Mouse (Mus musculus): ENCODE results near the gene Kcnh6. TPM values are rescaled to one million over a fixed set of nuclear protein-coding genes. Genes with fewer than 3 reads are reported as not detected.

Gene Kcnh6
- polyA plus RNA-seq, 1 experiment, result not detected

- TF ChIP-seq GATA1 (IDR thresholded peaks at IDR 0.05; ENCODE audit: borderline replicate concordance, low read length), result no peak
- no peak for TF ChIP-seq FLI1 (IDR thresholded peaks at IDR 0.05; ENCODE audit: low read length)
- Histone ChIP-seq H3K4me1 (no peaks in the 10 kb centered on the region; the same call in 1 of the 2 replicates), H3K36me3 (replicated peaks; ENCODE audit: low read length) (peaks cover 35% of the 10 kb centered on the region), H3K9me3 (no peaks in the 10 kb centered on the region), H3K4me3 (replicated peaks) (no peak overlapping the region), H3K27me3 (replicated peaks) (peaks cover 7% of the 10 kb centered on the region)
These were observed 68.4 kb downstream of the Kcnh6 start for GRCm38 (mm10) chr11:106076321-106076720.

Other genes starting within 250 kb of the Kcnh6 start
- not detected in 2 replicates for gene Cyb561, start 54.8 kb upstream of the Kcnh6 start, polyA plus RNA-seq (2012; ENCODE audit: insufficient read depth, low replicate concordance)
- gene Ace, start 40.2 kb upstream of the Kcnh6 start, polyA plus RNA-seq (2012; ENCODE audit: insufficient read depth, low replicate concordance), result 0.17 and 0.89 TPM in 2 replicates
- not detected in 2 replicates for gene Ace3, start 13.4 kb upstream of the Kcnh6 start, polyA plus RNA-seq (2012; ENCODE audit: insufficient read depth, low replicate concordance)
- gene Dcaf7, start 28.7 kb downstream of the Kcnh6 start, polyA plus RNA-seq (2012; ENCODE audit: insufficient read depth, low replicate concordance), result 1.7 and 5.8 TPM in 2 replicates
- 2.7 and 3.8 TPM in 2 replicates for gene Taco1, start 57.9 kb downstream of the Kcnh6 start, polyA plus RNA-seq (2012; ENCODE audit: insufficient read depth, low replicate concordance)
- 1.5 and 1.6 TPM in 2 replicates for gene Map3k3, start 76.5 kb downstream of the Kcnh6 start, polyA plus RNA-seq (2012; ENCODE audit: insufficient read depth, low replicate concordance)
- not detected in 2 replicates for gene Gm10840, start 152.7 kb downstream of the Kcnh6 start, polyA plus RNA-seq (2012; ENCODE audit: insufficient read depth, low replicate concordance)
- gene Limd2, start 152.7 kb downstream of the Kcnh6 start, polyA plus RNA-seq (2012; ENCODE audit: insufficient read depth, low replicate concordance), result 121 and 146 TPM in 2 replicates
- gene Strada, start 194.0 kb downstream of the Kcnh6 start, polyA plus RNA-seq (2012; ENCODE audit: insufficient read depth, low replicate concordance), result 50.4 and 187 TPM in 2 replicates
- 1.4 and 4.7 TPM in 2 replicates for gene Ccdc47, start 208.2 kb downstream of the Kcnh6 start, polyA plus RNA-seq (2012; ENCODE audit: insufficient read depth, low replicate concordance)
- gene Ddx42, start 208.8 kb downstream of the Kcnh6 start, polyA plus RNA-seq (2012; ENCODE audit: insufficient read depth, low replicate concordance), result 4.9 and 12.1 TPM in 2 replicates
- 6.7 TPM in 1 of 2 replicates, not detected in the other for gene Ftsj3, start 248.0 kb downstream of the Kcnh6 start, polyA plus RNA-seq (2012; ENCODE audit: insufficient read depth, low replicate concordance)
- 1.8 and 34.7 TPM in 2 replicates for gene Psmc5, start 248.0 kb downstream of the Kcnh6 start, polyA plus RNA-seq (2012; ENCODE audit: insufficient read depth, low replicate concordance)

All from megakaryocyte, embryonic 14.5 days (primary cell).